Mouse (Mus musculus) right cerebral cortex, adult 2 months (tissue): ENCODE measurements around the gene Car12.

Experiments used
- DNase-seq, 2 experiments: peaks; one replicate each; pipeline ENCODE4 v3.0.0; 2021 to 2022; ENCODE audit warnings: low spot score in 2 of 2

Gene Car12

GRCm38 (mm10) chr9:66713135-66714021 is at the start of gene Car12:
Gene Car12, plus strand, starts transcription at chr9:66713686.
- DNase-seq, result peak; percentile 15 to 35

GRCm38 (mm10) chr9:66663764-66664163 is 49.7 kb upstream of the Car12 start:
- DNase-seq, result no peak

DNA sequence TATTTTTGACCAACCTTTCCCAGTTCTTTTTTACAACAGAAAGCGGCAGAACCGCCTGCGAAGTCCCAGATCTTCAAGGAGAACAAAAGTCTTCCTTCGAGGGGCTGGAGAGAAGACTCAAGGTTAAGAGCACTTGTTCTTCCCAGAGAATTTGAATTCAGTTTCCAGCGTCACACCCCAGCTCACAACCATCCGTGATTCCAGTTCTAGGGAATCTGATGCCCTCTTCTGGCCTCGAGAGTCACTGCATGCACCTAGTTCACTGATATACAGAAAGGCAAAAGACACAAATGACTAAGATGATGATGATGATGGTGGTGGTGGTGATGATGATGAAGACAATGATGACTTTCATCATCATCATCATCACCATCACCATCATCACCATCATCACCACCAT is 48.9 kb upstream of the Car12 start:
- DNase-seq, result no peak

DNA sequence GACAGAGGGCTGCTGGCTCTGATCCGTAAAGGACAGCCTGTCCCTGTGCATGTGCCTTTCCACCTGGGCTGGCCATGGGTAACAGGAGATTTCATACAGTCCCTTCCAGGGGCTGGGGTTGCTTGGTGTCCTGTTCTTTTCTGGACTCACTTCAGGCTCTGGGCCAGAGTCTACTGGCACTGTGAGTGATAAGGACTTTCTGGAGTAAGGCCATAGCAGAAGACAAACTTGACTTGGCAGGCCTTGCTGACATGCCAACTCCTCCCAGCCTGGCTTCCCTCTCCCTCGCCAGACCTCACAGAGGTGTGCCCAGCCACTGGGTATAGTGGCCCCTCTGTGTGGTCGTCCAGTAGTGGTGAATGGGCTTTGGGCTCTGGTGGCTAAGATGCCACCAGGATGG is 47.3 kb upstream of the Car12 start:
- no peak for DNase-seq

- no peak for DNase-seq
Measured at GRCm38 (mm10) chr9:66667046-66667445, 46.4 kb upstream of the Car12 start.

DNA sequence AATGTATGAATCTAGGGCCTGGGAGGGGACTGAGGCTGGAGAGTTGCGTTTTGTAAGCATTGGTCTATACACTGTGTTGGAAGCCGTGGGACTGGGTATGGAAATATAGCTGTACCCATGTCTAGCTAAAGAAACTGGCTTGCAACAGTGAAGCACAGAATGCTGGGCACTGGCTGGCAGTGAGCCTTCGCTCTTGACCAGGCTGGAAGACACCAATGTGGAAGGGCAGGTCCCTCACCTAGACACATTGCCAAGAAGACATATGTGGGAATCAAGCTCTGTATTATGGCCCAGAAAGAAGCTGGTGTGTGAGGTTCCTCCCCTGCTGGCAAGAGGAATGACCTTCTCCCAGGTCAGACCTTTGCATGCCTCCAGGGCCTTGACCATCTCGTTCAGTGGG is 45.6 kb upstream of the Car12 start:
- DNase-seq, result no peak

GRCm38 (mm10) chr9:66669561-66670078 is 43.9 kb upstream of the Car12 start:
- no peak for DNase-seq

GRCm38 (mm10) chr9:66673771-66674170 is 39.7 kb upstream of the Car12 start:
- no peak for DNase-seq

- no peak for DNase-seq
Measured at GRCm38 (mm10) chr9:66675566-66675965, 37.9 kb upstream of the Car12 start.

GRCm38 (mm10) chr9:66680102-66680501 is 33.4 kb upstream of the Car12 start:
- DNase-seq, result no peak

DNA sequence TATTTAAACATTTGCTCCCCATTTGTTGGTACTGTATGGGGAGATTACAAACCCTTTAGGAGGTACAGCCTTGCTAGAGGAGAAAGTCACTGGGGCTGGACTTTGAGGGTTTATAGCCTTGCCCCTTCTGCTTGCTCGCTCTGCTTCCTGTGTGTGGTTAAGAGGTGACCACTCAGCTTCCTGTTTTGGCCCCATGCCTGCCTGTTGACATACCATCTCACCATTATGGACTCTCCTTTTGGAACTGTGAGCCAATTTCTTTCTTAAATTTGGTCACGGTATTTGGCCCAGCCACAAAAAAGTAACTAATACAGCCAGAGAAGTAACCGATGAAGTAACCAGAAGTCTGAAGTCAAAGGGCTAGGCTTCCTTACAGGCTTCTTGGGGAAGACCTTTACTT is 30.7 kb upstream of the Car12 start:
- no peak for DNase-seq

- DNase-seq, result no peak
Measured at GRCm38 (mm10) chr9:66685730-66686129, 27.8 kb upstream of the Car12 start.

- no peak for DNase-seq
Measured at GRCm38 (mm10) chr9:66687713-66688112, 25.8 kb upstream of the Car12 start.

- no peak for DNase-seq
Measured at GRCm38 (mm10) chr9:66691683-66692305, 21.7 kb upstream of the Car12 start.

GRCm38 (mm10) chr9:66697355-66698140 is 15.9 kb upstream of the Car12 start:
- no peak for DNase-seq

- DNase-seq, result no peak
Measured at GRCm38 (mm10) chr9:66699748-66700147, 13.7 kb upstream of the Car12 start.

DNA sequence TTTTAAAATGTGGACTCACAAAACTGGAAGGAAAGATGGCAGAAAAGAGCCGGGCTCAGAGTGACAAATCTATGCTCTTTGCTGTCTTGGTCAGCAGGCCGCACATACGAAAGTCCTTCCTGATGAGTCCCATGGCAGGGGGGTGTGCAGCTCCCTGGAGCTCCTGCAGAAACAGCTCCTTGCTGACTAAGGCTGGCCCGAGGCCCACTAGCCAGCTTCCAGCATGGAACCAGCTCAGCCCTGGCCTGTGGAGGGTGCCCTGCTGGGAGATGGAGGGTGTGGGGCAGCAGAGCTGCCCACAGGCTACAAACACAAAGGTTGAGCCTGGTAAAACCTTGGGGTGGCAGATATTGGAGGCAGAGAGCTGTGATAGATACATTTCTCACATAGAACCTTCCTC is 10.5 kb upstream of the Car12 start:
- DNase-seq, result no peak

GRCm38 (mm10) chr9:66705354-66705753 is 8.1 kb upstream of the Car12 start:
- DNase-seq, result no peak

- DNase-seq, result peak; percentile 80 to 81
Measured at GRCm38 (mm10) chr9:66705766-66706165, 7.7 kb upstream of the Car12 start.

GRCm38 (mm10) chr9:66708054-66708772 is 5.3 kb upstream of the Car12 start:
- DNase-seq, result peak in 1 of 2 experiments; percentile 35

GRCm38 (mm10) chr9:66708816-66709555 is 4.5 kb upstream of the Car12 start:
- no peak for DNase-seq
